Mouse (Mus musculus) cortical plate, adult 2 months (tissue): ENCODE results near the gene BC052040. TPM values are rescaled to one million over a fixed set of nuclear protein-coding genes. Genes with fewer than 3 reads are reported as not detected.
A peak's percentile ranks its signal among the peaks of the same experiment; 100 is the strongest.

Experiments
- H3K27ac ChIP-seq: fragments of 200-500 bp; 2 replicates; pipeline ENCODE4 v1.5.1; 2012; ENCODE audit warnings: low read length, control low read depth, inconsistent platforms; ENCODE audit not compliant: insufficient read depth
- H3K4me1 ChIP-seq: fragments of 200-500 bp; 2 replicates; pipeline ENCODE4 v1.6.1; 2011; ENCODE audit warnings: low read length; ENCODE audit not compliant: control insufficient read depth, insufficient read depth
- H3K4me3 ChIP-seq: fragments of 200-500 bp; 2 replicates; pipeline ENCODE4 v1.5.1; 2011; ENCODE audit warnings: mild to moderate bottlenecking, low read length, control low read depth; ENCODE audit not compliant: insufficient read depth
- CTCF ChIP-seq: fragments of 200-500 bp; IDR thresholded peaks from 2 replicates; pipeline ENCODE4 v1.5.1; 2011; ENCODE audit warnings: mild to moderate bottlenecking, control low read depth, low read length; ENCODE audit not compliant: insufficient read depth; ENCODE audit errors: extremely low read depth
- POLR2A ChIP-seq: fragments of 200-500 bp; IDR thresholded peaks from 2 replicates; pipeline ENCODE4 v1.6.1; 2011; ENCODE audit warnings: mild to moderate bottlenecking, low read length, control low read depth; ENCODE audit not compliant: insufficient read depth; ENCODE audit errors: extremely low read depth
- polyA plus RNA-seq: library from polyadenylated mRNA; depleted of rRNA; stranded (reverse); fragments of >200 nt; gene quantifications from 2 replicates; pipeline ENCODE4 v1.2.3, GENCODE M21; 2012

BC052040 gene
- polyA plus RNA-seq, 1 experiment = 6.8 TPM

DNA sequence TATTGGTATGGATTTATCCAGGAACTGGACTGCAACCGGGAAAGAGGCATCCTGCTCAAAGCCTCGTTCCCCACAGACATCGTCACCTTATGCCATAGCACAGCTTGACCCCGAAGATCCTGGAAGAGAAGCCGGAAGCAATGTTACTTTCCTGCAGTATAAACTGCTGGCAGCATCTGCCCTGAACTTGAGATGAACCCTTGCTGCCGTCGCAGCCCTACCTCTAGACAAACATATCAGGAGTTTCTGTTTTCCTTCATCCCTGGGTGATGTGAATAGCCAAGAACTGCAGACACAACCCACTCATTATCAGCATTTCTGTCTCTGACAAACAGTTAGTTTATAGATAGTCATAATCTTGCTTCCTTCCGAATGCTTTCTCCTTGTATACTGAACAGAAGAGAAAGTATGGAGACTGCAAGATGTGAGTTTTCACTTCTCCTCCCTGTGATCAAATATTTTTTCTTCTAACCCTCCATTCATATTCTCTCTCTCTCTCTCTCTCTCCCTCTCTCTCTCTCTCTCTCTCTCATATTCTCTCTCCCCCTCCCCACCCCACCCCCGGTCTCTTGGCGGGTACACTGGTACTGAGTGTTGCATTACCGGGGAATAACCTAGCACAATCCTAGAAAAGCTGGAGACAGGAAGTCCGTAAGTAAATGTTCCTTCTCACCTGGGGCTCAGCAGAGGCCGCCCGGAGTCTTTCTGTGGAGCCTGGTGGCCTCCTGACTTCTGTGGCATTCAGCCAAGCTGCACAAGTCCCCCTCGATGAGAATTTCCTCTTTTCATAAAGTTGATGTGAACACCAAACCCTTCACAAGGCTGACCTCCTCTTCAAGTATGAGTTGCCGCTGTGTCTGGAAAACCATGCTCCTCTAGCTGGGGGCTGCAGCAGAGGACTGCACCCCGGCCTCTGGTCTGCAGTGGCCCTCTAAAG is 195.7 kb downstream of the BC052040 start:
- H3K4me1 ChIP-seq = no peaks in the 10 kb centered on the region
- TF ChIP-seq CTCF (no peak), POLR2A (no peak)
- no peak overlapping the region for H3K27ac ChIP-seq
- H3K4me3 ChIP-seq = no peak overlapping the region

DNA sequence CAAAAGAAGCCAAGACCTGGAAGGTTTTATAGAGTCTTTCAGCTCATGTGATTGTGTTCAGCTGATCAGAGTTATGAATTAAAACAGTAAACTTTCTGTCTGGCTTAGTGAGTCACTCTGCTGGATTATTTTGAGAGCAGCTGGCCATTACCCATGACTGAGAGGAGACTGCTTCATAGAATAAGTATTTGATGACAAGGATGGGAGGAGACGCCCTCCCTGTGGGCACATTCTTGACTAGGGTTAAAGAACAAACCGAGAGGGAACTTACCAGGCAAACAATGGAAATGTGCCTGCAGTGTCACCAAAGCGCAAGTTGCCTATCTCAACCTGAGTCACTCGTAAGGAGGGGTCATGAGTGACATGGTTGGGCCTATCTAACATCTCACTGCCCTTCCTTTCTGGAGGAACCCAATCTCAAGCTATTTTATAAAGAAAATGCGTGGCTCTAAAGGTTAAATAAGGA is 199.1 kb downstream of the BC052040 start:
- Histone ChIP-seq H3K27ac (no peak overlapping the region), H3K4me1 (no peaks in the 10 kb centered on the region), H3K4me3 (no peak overlapping the region)
- no peak for TF ChIP-seq CTCF
- TF ChIP-seq POLR2A = no peak

DNA sequence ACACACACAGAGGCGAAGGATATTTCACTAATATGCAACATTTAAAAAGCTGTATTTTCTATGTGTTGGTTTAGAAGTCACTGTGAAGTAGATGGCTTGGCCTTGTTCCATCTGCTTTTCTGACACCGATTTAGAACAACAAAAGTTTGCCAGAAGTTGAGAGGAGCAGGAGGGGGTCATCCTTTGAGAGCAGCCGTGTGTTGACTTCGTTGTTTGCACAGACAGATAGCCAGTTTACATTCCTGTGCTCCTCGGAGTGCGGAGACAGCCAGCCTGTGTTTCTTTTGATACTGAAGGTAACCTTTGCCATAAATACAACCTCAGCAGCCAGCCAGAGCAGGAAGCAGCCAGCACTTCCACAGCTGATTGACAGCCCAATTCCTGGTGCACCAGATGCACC is 204.2 kb downstream of the BC052040 start:
- H3K4me1 ChIP-seq = no peaks in the 10 kb centered on the region
- H3K4me3 ChIP-seq = no peak overlapping the region
- TF ChIP-seq POLR2A = no peak
- no peak for TF ChIP-seq CTCF
- no peak overlapping the region for H3K27ac ChIP-seq

- TF ChIP-seq POLR2A = no peak
- TF ChIP-seq CTCF = no peak
- Histone ChIP-seq H3K4me3 (no peak overlapping the region), H3K27ac (no peak overlapping the region), H3K4me1 (no peaks in the 10 kb centered on the region)
Observed at GRCm38 (mm10) chr2:115798839-115799238, 217.3 kb downstream of the BC052040 start.

DNA sequence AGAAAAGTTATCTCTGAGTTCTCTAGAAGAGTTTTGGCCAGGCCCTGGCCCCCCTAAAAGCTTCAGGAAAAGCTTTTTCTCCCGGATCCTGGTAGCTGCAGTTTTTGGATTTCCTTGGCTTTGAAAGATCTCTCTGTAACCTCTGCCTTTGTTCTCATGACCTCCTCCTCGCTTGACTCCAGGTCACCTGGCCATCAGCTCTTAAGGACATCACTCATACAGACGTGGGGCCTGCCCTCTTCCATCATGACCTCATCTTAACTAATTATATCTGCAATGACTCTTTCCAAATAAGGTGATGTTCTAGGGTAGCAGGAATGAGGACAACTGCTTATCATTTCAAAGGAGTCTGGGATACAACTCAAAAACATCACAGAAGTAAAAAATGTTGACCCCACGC is 226.9 kb downstream of the BC052040 start:
- TF ChIP-seq CTCF (no peak), POLR2A (no peak)
- Histone ChIP-seq H3K4me1 (no peaks in the 10 kb centered on the region), H3K27ac (no peak overlapping the region), H3K4me3 (no peak overlapping the region)

GRCm38 (mm10) chr2:115813316-115813715 is 231.8 kb downstream of the BC052040 start:
- TF ChIP-seq POLR2A (no peak), CTCF (no peak)
- H3K4me3 ChIP-seq = no peak overlapping the region
- H3K4me1 ChIP-seq = no peaks in the 10 kb centered on the region
- no peak overlapping the region for H3K27ac ChIP-seq

DNA sequence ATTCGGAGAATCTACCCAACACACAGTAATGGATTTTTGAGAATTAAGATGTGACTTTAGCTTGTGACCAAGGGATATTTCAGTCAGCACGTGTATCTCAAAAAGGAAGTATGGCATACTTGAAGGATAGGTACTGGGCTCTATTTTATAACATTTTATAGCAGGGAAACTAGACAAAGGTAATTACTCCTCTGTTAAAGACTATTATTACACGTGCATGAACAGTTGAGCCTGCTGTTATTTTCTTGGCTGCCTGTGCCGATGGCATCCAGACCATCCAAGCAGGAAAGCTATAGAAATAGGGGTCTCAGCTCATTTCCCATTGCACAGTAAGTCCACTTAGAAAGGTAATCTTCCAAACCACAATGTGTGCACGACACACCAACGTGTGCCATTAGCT is 232.2 kb downstream of the BC052040 start:
- H3K4me3 ChIP-seq = no peak overlapping the region
- TF ChIP-seq CTCF (no peak), POLR2A (no peak)
- H3K27ac ChIP-seq = no peak overlapping the region
- H3K4me1 ChIP-seq = no peaks in the 10 kb centered on the region

GRCm38 (mm10) chr2:115817959-115818358 is 236.4 kb downstream of the BC052040 start:
- TF ChIP-seq POLR2A = no peak
- no peak for TF ChIP-seq CTCF
- Histone ChIP-seq H3K4me1 (no peaks in the 10 kb centered on the region; the same call in 1 of the 2 replicates), H3K4me3 (no peak overlapping the region), H3K27ac (no peak overlapping the region)

DNA sequence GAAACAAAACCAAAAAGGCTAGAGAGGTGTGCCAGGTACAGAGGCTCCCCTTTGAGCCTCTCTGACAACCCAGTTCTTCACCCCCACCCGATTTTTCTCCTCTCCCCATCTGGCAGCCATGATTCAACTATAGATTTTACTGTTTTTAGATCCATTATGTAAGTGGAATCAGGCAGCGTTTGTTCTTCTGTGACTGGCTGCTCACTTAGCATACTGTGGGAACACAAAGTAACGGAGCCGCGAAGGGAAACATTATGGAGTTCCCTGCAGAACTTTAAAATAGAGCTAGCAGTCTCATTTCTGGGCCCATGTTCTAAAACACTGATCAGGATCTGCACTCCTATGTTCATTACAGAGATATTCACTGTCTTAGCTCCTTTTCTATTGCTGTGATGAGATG is 240.8 kb downstream of the BC052040 start:
- TF ChIP-seq CTCF (no peak), POLR2A (no peak)
- no peak overlapping the region for H3K4me3 ChIP-seq
- H3K27ac ChIP-seq = peak overlapping the region; percentile 85
- no peaks in the 10 kb centered on the region; the same call in 1 of the 2 replicates for H3K4me1 ChIP-seq
